Mouse (Mus musculus): ENCODE data around the gene Pkd1l2.

DNA sequence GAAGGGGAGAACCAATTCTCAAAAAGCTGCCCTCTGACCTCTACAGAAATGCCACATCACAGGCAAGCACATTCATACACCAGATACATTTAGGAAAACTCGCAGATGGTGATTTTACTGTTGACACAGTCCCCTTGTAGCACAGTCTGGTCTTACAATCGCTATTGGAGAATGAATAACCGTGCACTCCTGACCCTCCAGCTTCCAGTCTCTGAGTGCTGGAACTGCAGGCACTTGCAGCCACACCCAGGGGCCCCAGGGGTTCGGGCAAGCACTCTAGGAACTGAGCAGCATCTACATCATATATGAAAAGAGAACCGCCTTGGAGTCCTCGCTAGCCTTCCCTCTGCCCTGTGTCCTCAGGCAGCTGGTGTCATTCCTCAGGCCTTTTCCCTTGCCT, 50.8 kb downstream of the Pkd1l2 start:
- TF ChIP-seq CTCF (IDR thresholded peaks at IDR 0.05; ENCODE audit: control insufficient read depth, insufficient read depth, insufficient read length) (no peak), USF1 (IDR thresholded peaks at IDR 0.05; ENCODE audit: low read depth) (no peak)
